Mouse (Mus musculus) frontal cortex, postnatal 25 days (tissue): ENCODE measurements around the gene Slc17a8.

ENCODE experiments used
- DNase-seq, 2 experiments: peaks; one replicate each; pipeline ENCODE4 v3.0.0; 2022; ENCODE audit warnings: low spot score in 2 of 2

Gene Slc17a8

DNA sequence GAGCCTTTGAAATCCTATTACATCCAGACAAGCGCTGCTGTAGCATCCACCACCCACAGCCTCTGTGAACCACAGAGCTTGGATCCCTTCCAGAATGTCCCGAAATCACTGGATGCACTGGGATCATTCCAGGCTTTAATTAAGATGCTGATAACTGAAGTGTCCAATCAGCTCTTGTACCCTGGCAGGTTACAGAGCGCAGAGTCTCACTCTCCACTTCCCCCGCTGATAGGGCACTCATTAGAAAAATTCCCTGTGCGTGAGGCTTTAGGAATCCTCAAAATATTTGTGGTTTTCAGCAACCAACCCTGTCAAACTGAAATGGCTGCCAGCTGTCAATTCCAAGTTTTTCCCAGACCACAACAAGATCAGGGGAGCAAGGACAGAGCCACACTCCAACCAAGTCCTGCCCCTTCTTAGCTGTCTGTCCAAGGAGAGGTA is 89.8 kb downstream of the Slc17a8 start:
- DNase-seq, result no peak

DNA sequence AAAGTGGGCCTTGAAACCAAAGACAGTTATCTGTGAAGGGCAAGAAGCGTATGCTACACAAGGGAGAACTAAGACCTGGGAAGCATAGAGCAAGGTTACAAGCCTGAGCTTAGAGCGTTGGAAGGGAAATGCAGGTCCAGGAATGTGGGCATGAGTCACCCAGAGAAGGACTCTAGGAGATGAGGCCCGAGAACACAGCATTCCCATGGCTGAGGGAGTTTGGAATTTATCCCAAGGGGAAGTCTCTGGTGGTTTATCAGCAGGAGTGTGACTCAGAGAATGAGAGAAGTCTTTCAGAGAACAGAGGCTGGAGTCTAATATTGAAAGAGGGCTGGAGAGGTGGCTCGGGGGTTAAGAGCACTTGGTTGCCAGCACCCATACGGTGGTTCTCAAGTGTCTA is 94.0 kb downstream of the Slc17a8 start:
- DNase-seq, result no peak

DNA sequence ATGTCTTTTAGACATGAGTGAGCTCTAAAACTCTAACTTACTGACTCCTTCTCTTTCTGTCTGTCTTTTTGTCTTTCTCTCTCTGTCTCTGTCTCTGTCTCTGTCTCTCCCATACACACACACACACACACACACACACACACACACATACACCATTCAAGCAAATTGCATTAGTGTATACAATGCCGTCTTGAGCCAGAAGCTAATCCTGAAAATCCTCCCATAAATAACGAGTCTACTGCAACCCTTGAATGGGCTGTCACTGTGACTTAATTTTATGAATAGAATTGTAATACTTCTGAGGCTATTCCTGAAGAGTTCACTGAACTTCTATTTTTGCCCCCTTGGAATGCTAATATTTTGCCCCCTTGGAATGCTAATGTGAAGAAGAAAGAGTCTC is 95.2 kb downstream of the Slc17a8 start:
- no peak for DNase-seq
